In the genomic region with DNA sequence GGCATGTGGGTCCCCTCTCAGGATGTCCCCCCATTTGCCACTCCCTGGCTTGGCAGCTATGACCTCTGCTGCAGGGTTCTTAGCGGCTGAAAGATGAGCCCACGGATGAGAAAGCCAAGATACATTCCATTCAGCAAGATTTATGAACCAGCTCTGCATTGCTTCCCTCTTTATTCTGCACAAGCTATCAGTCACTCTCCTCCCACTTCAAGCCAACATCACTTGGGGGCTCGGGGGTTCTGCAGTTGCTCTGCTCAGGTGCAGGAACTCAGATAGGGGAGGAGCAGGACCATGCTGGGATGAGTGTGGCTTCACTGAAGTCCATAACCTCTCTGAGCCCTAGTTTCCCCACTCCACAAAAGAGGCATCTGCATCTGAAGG, we compare ENCODE assay signal across 25 mouse cellular contexts. TPM values are rescaled to one million over a fixed set of nuclear protein-coding genes. Genes with fewer than 3 reads are reported as not detected.
A peak's percentile ranks its signal among the peaks of the same experiment; 100 is the strongest.
DNase-seq lines count a peak whose midpoint lies in the region; ATAC-seq and TF ChIP-seq lines count a peak whose summit lies in the region.
"Had no signal": no experiment of that assay in that cellular context is flagged by ENCODE, and none has a peak within 500 bp of the region (broad histone marks: within the 10 kb centered on the region; RNA-seq: fewer than 3 reads in every experiment).

No protein-coding gene starts in this region.

- H3K9me3 ChIP-seq in forebrain, embryonic 10.5 days = no peaks in the 10 kb centered on the region
- H3K9me3 ChIP-seq in forebrain, embryonic 15.5 days = no peaks in the 10 kb centered on the region
- no peaks in the 10 kb centered on the region for H3K9me3 ChIP-seq in kidney, postnatal 0 days (replicated peaks; ENCODE audit: low read length)
- H3K9me3 ChIP-seq in neural tube, embryonic 11.5 days (ENCODE audit: control insufficient read depth, low read length) = no peaks in the 10 kb centered on the region
- H3K9me3 ChIP-seq: heart, embryonic 12.5 days; kidney, embryonic 15.5 days; limb, embryonic 12.5 days; neural tube, embryonic 12.5 days had no signal

- no peak overlapping the region for H3K4me3 ChIP-seq in forebrain, embryonic 10.5 days
- H3K4me3 ChIP-seq in forebrain, embryonic 15.5 days = no peak overlapping the region
- H3K4me3 ChIP-seq in kidney, postnatal 0 days (replicated peaks; ENCODE audit: low read depth, low read length) = no peak overlapping the region
- no peak overlapping the region for H3K4me3 ChIP-seq in neural tube, embryonic 11.5 days (ENCODE audit: low read depth, low read length)
- H3K4me3 ChIP-seq: heart, embryonic 12.5 days; kidney, embryonic 15.5 days; limb, embryonic 12.5 days; neural tube, embryonic 12.5 days had no signal

- peak overlapping the region; percentile 56 for H3K27ac ChIP-seq in forebrain, embryonic 10.5 days
- H3K27ac ChIP-seq in forebrain, embryonic 15.5 days (replicated peaks) = no peak overlapping the region
- no peak overlapping the region for H3K27ac ChIP-seq in kidney, postnatal 0 days
- 0 out of 2 replicates have a peak overlapping the region, but pooled peaks have one; percentile 14 for H3K27ac ChIP-seq in neural tube, embryonic 11.5 days (ENCODE audit: low read depth, low read length)
- H3K27ac ChIP-seq: hindbrain, embryonic 14.5 days; kidney, embryonic 15.5 days; limb, embryonic 12.5 days; neural tube, embryonic 12.5 days; stomach, postnatal 0 days had no signal

- DNase-seq in forebrain, embryonic 10.5 days (ENCODE audit: extremely low spot score, low spot score) = no peak
- peak; percentile 74 for DNase-seq in kidney, postnatal 0 days (ENCODE audit: low spot score)
- no peak for DNase-seq in kidney, adult 8-10 months
- no peak for DNase-seq in neural tube, embryonic 11.5 days (ENCODE audit: low spot score)
- DNase-seq in neural tube, embryonic 10.5 days (ENCODE audit: extremely low spot score, low spot score) = no peak
- DNase-seq in Muller cell, postnatal 12 days (ENCODE audit: inconsistent ontology term) = no peak
- DNase-seq: cerebellum, adult 2 months; cerebellum, postnatal 25 days; heart, postnatal 10 days; liver, postnatal 0 days; right cerebral cortex, postnatal 14 days; thymus, adult 2 months; thymus, postnatal 4 days had no signal

- WGBS in forebrain, embryonic 10.5 days = 72% methylated on average over 3 of the region's 3 CpGs
- WGBS in forebrain, embryonic 15.5 days = 46% methylated on average over 3 of the region's 3 CpGs
- 30% methylated on average over 3 of the region's 3 CpGs for WGBS in kidney, postnatal 0 days
- WGBS in neural tube, embryonic 11.5 days = 22% methylated on average over 3 of the region's 3 CpGs

- H3K27me3 ChIP-seq in forebrain, embryonic 10.5 days (ENCODE audit: poor library complexity, severe bottlenecking) = no peaks in the 10 kb centered on the region
- no peaks in the 10 kb centered on the region for H3K27me3 ChIP-seq in forebrain, embryonic 15.5 days
- no peaks in the 10 kb centered on the region for H3K27me3 ChIP-seq in kidney, postnatal 0 days (ENCODE audit: insufficient read depth, low read length)
- H3K27me3 ChIP-seq in neural tube, embryonic 11.5 days (ENCODE audit: control insufficient read depth, insufficient read depth, low read length) = no peaks in the 10 kb centered on the region
- H3K27me3 ChIP-seq: kidney, embryonic 15.5 days; limb, embryonic 12.5 days had no signal

- H3K4me2 ChIP-seq in forebrain, embryonic 15.5 days (replicated peaks) = no peak overlapping the region
- no peak overlapping the region for H3K4me2 ChIP-seq in kidney, postnatal 0 days (ENCODE audit: low read length)
- H3K4me2 ChIP-seq in neural tube, embryonic 11.5 days (ENCODE audit: low read depth) = no peak overlapping the region
- H3K4me2 ChIP-seq: heart, embryonic 12.5 days; hindbrain, embryonic 14.5 days; kidney, embryonic 15.5 days; limb, embryonic 12.5 days; liver, embryonic 11.5 days; neural tube, embryonic 12.5 days had no signal

- TF ChIP-seq CTCF in kidney, postnatal 0 days (IDR thresholded peaks at IDR 0.05; ENCODE audit: low read depth) = no peak

- ATAC-seq in forebrain, embryonic 15.5 days (replicated peaks) = no peak
- no peak for ATAC-seq in kidney, postnatal 0 days (replicated peaks; ENCODE audit: low FRiP score, low read depth)
- no peak for ATAC-seq in neural tube, embryonic 11.5 days (ENCODE audit: insufficient read depth, low FRiP score, low TSS enrichment)
- ATAC-seq: activated CD4-positive, CD25-positive, alpha-beta regulatory T cell, adult 4 months; forebrain, embryonic 16.5 days; intestine, embryonic 16.5 days; liver, postnatal 0 days; lung, postnatal 0 days had no signal

- H3K9ac ChIP-seq in forebrain, embryonic 15.5 days (replicated peaks) = no peak overlapping the region
- H3K9ac ChIP-seq in kidney, postnatal 0 days (ENCODE audit: low read depth, low read length) = no peak overlapping the region
- peak overlapping the region; percentile 10; the same call in 1 of the 2 replicates for H3K9ac ChIP-seq in neural tube, embryonic 11.5 days (ENCODE audit: low read length)
- H3K9ac ChIP-seq: heart, embryonic 12.5 days; hindbrain, embryonic 14.5 days; kidney, embryonic 15.5 days; limb, embryonic 12.5 days; liver, postnatal 0 days; neural tube, embryonic 12.5 days had no signal

- peaks cover 20% of the 10 kb centered on the region for H3K4me1 ChIP-seq in forebrain, embryonic 10.5 days
- peaks cover 6% of the 10 kb centered on the region; the same call in 1 of the 2 replicates for H3K4me1 ChIP-seq in forebrain, embryonic 15.5 days
- no peaks in the 10 kb centered on the region for H3K4me1 ChIP-seq in kidney, postnatal 0 days (replicated peaks; ENCODE audit: insufficient read depth, low read length)
- peaks cover 11% of the 10 kb centered on the region for H3K4me1 ChIP-seq in neural tube, embryonic 11.5 days (ENCODE audit: control insufficient read depth, insufficient read depth, low read length)
- H3K4me1 ChIP-seq: heart, embryonic 12.5 days; limb, embryonic 12.5 days had no signal

- 0 out of 2 replicates have a peak, but pooled peaks cover 3% of the 10 kb centered on the region for H3K36me3 ChIP-seq in forebrain, embryonic 10.5 days (replicated peaks)
- no peaks in the 10 kb centered on the region for H3K36me3 ChIP-seq in forebrain, embryonic 15.5 days
- H3K36me3 ChIP-seq in kidney, postnatal 0 days (ENCODE audit: insufficient read depth, low read length) = no peaks in the 10 kb centered on the region
- H3K36me3 ChIP-seq in neural tube, embryonic 11.5 days (ENCODE audit: control insufficient read depth, insufficient read depth, low read length) = no peaks in the 10 kb centered on the region
- H3K36me3 ChIP-seq: kidney, embryonic 15.5 days; neural tube, embryonic 12.5 days had no signal

RNA-seq across cellular contexts. Expression of gene Fbln2, which starts 48.7 kb away (rescaled TPM):
- polyA plus RNA-seq in forebrain, embryonic 10.5 days (2016; fragmentation: Nextera tagmentation; extraction: Ambion mirVana) = 30.5 and 35.4 TPM in 2 replicates
- 10.0 and 11.1 TPM in 2 replicates for polyA plus RNA-seq in forebrain, embryonic 15.5 days (2015; fragmentation: Nextera tagmentation; extraction: Ambion mirVana)
- polyA plus RNA-seq in kidney, postnatal 0 days (2015; fragmentation: Nextera tagmentation; extraction: Ambion mirVana) = 20.9 and 22.0 TPM in 2 replicates
- polyA plus RNA-seq in neural tube, embryonic 11.5 days (2014; fragmentation: Nextera tagmentation; extraction: Ambion mirVana) = 28.4 and 28.8 TPM in 2 replicates

Comparison
In these comparisons a context has a peak if more than half of its experiments do, and no peak if none do; other contexts are left out.
1. H3K27ac ChIP-seq: peak in forebrain, embryonic 10.5 days (single experiment) and neural tube, embryonic 11.5 days (single experiment); none in forebrain, embryonic 15.5 days (single experiment) and kidney, postnatal 0 days (single experiment).